Mouse (Mus musculus): ENCODE measurements around the gene Pex5.
"Not testable (repeated sequence)": the region's sequence is repeated elsewhere in the genome, so short reads cannot be mapped to it uniquely, and the experiment has no call there.

Gene Pex5

GRCm38 (mm10) chr6:124427289-124427688, 12.4 kb upstream of the Pex5 start:
- DNase-seq (ENCODE audit: low spot score in 2 of 2): no peak

GRCm38 (mm10) chr6:124426604-124427003, 11.7 kb upstream of the Pex5 start:
- no peak for DNase-seq (ENCODE audit: low spot score in 2 of 2)

GRCm38 (mm10) chr6:124425523-124425922, 10.7 kb upstream of the Pex5 start:
- DNase-seq (ENCODE audit: low spot score in 2 of 2): no peak

GRCm38 (mm10) chr6:124425042-124425441, 10.2 kb upstream of the Pex5 start:
- peak in 1 of 2 experiments; percentile 57 for DNase-seq (ENCODE audit: low spot score in 2 of 2)

- DNase-seq (ENCODE audit: low spot score in 2 of 2): no peak
Observed at GRCm38 (mm10) chr6:124424068-124424498, 9.2 kb upstream of the Pex5 start.

- no peak for DNase-seq (ENCODE audit: low spot score in 2 of 2)
Observed at GRCm38 (mm10) chr6:124418686-124419085, 3.8 kb upstream of the Pex5 start.

- DNase-seq (ENCODE audit: low spot score in 2 of 2): peak; percentile 84 to 93
Observed at GRCm38 (mm10) chr6:124415347-124416088, 651 bp upstream of the Pex5 start.

- DNase-seq (ENCODE audit: low spot score in 2 of 2): peak; percentile 45 to 79
Observed at GRCm38 (mm10) chr6:124414150-124414926, 529 bp downstream of the Pex5 start.

GRCm38 (mm10) chr6:124413770-124414149, 1.1 kb downstream of the Pex5 start:
- no peak for DNase-seq (ENCODE audit: low spot score in 2 of 2)

- peak in 1 of 2 experiments; percentile 5 for DNase-seq (ENCODE audit: low spot score in 2 of 2)
Observed at GRCm38 (mm10) chr6:124408355-124408754, 6.5 kb downstream of the Pex5 start.

- DNase-seq (ENCODE audit: low spot score in 2 of 2): no peak
Observed at GRCm38 (mm10) chr6:124407180-124407579, 7.7 kb downstream of the Pex5 start.

- peak in 1 of 2 experiments; percentile 4 for DNase-seq (ENCODE audit: low spot score in 2 of 2)
Observed at GRCm38 (mm10) chr6:124406326-124406725, 8.5 kb downstream of the Pex5 start.

- no peak for DNase-seq (ENCODE audit: low spot score in 2 of 2)
Observed at GRCm38 (mm10) chr6:124399738-124400137, 15.1 kb downstream of the Pex5 start.

- DNase-seq (ENCODE audit: low spot score in 2 of 2): not testable (repeated sequence)
Observed at GRCm38 (mm10) chr6:124394991-124395390, 19.9 kb downstream of the Pex5 start.

GRCm38 (mm10) chr6:124380142-124380541, 34.7 kb downstream of the Pex5 start:
- no peak for DNase-seq (ENCODE audit: low spot score in 2 of 2)

GRCm38 (mm10) chr6:124379331-124379730, 35.5 kb downstream of the Pex5 start:
- peak; percentile 64 to 82 for DNase-seq (ENCODE audit: low spot score in 2 of 2)

- DNase-seq (ENCODE audit: low spot score in 2 of 2): no peak
Observed at GRCm38 (mm10) chr6:124377494-124378255, 37.2 kb downstream of the Pex5 start.

GRCm38 (mm10) chr6:124376311-124376710, 38.6 kb downstream of the Pex5 start:
- no peak for DNase-seq (ENCODE audit: low spot score in 2 of 2)

- peak; percentile 75 to 83 for DNase-seq (ENCODE audit: low spot score in 2 of 2)
Observed at GRCm38 (mm10) chr6:124375435-124375884, 39.4 kb downstream of the Pex5 start.

- DNase-seq (ENCODE audit: low spot score in 2 of 2): no peak
Observed at GRCm38 (mm10) chr6:124374683-124375082, 40.2 kb downstream of the Pex5 start.

GRCm38 (mm10) chr6:124373584-124374206, 41.2 kb downstream of the Pex5 start:
- DNase-seq (ENCODE audit: low spot score in 2 of 2): no peak

- no peak for DNase-seq (ENCODE audit: low spot score in 2 of 2)
Observed at GRCm38 (mm10) chr6:124364328-124364727, 50.5 kb downstream of the Pex5 start.

Data from spleen, postnatal 4 days (tissue).